Mouse (Mus musculus) heart, postnatal 0 days (tissue): ENCODE data around the gene Slc12a3. TPM values are rescaled to one million over a fixed set of nuclear protein-coding genes. Genes with fewer than 3 reads are reported as not detected.

Source experiments
- ATAC-seq: fragments of 200-750 bp; cut with Nextera tagmentation; 2 replicates; pipeline ENCODE4 v1.8.0; 2017; ENCODE audit warnings: low read depth, moderate number of reproducible peaks, moderate library complexity; ENCODE audit not compliant: insufficient read depth
- DNase-seq: peaks from one replicate; pipeline ENCODE4 v3.0.0-alpha.2; 2016; ENCODE audit warnings: low spot score
- H3K27ac ChIP-seq: fragments of 300-500 bp; sonication (generic); 2 replicates; pipeline ENCODE4 v1.5.1; 2014; ENCODE audit warnings: low read depth, mild to moderate bottlenecking
- H3K27me3 ChIP-seq: fragments of 300-500 bp; sonication (generic); 2 replicates; pipeline ENCODE4 v1.6.1; 2014; ENCODE audit warnings: low read length, mixed read lengths; ENCODE audit not compliant: control insufficient read depth, insufficient read depth
- H3K36me3 ChIP-seq: fragments of 300-500 bp; sonication (generic); replicated peaks from 2 replicates; pipeline ENCODE4 v1.6.1; 2014; ENCODE audit warnings: low read length, mixed read lengths; ENCODE audit not compliant: control insufficient read depth, insufficient read depth
- H3K4me1 ChIP-seq: fragments of 300-500 bp; sonication (generic); 2 replicates; pipeline ENCODE4 v1.6.1; 2014; ENCODE audit warnings: antibody characterized with exemption; ENCODE audit not compliant: control insufficient read depth, insufficient read depth
- H3K4me2 ChIP-seq: fragments of 300-500 bp; sonication (generic); 2 replicates; pipeline ENCODE4 v1.6.1; 2014; ENCODE audit warnings: low read depth, mild to moderate bottlenecking, low read length, moderate library complexity
- H3K4me3 ChIP-seq: fragments of 300-500 bp; sonication (generic); 2 replicates; pipeline ENCODE4 v1.5.1; 2014; ENCODE audit warnings: low read depth, low read length
- H3K9ac ChIP-seq: fragments of 300-500 bp; sonication (generic); replicated peaks from 2 replicates; pipeline ENCODE4 v1.6.1; 2014; ENCODE audit warnings: low read depth, low read length, mixed read lengths
- H3K9me3 ChIP-seq: fragments of 300-500 bp; sonication (generic); replicated peaks from 2 replicates; pipeline ENCODE4 v1.6.1; 2016; ENCODE audit warnings: low read length; ENCODE audit not compliant: control insufficient read depth
- CTCF ChIP-seq: IDR thresholded peaks from 2 replicates; pipeline ENCODE4 v1.5.1; 2016; ENCODE audit warnings: antibody characterized with exemption, control low read depth, low read depth
- EP300 ChIP-seq: IDR thresholded peaks from 2 replicates; pipeline ENCODE4 v1.6.1; 2016; ENCODE audit warnings: antibody characterized with exemption, low read depth
- WGBS: fragments of 180-500 bp; shearing (Covaris S2); extraction: QIAGEN DNeasy Blood & Tissue Kit; methylation state at CpG from one replicate; pipeline ENCODE4 v1.1.7; 2014; 5-methylcytosine and 5-hydroxymethylcytosine counted together
- polyA plus RNA-seq: library from polyadenylated mRNA; unstranded; fragments of >200 nt; fragmentation: Nextera tagmentation; extraction: Ambion mirVana; gene quantifications from 2 replicates; pipeline ENCODE4 v1.2.1, GENCODE M21; 2015
- total RNA-seq: library from RNA; depleted of rRNA; stranded (reverse); fragments of >200 nt; gene quantifications from 2 replicates; pipeline ENCODE4 v1.2.3, GENCODE M21; 2014; ENCODE audit warnings: low replicate concordance

Slc12a3 gene
- total and polyA plus RNA-seq, 2 experiments from 2014 or later, result 0.07 TPM; not detected in 1

DNA sequence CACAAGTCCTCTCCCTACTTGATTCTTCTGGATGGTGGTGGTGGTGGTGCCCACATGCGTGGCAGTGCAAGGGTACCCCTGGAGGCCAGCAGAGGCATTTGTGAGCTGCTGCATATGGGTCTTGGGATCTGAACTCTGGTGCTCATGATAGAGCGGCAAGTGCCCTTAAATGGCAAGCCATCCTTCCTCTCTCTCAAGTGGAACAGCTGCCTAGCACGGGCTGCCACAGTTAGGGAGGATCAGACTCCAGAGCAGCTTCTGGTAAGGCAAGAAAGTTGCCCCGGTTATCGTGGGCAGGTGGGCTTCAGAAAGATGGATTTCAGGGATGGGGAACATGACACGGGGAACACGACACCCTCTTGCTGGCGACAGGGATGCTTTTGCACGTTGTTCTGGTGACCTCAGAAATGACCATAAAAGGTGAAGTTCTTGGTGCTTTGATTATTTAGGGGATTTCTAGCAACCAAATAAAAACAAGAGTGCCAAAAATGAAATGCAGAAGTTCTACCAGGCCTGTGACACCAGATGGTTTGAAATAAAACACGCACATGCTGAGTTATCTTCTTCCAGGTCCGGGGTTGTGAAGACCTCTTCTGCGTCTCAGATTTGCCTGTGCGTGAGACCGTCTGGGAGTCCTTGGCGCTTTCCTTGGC, 49.9 kb downstream of the Slc12a3 start:
- no peaks in the 10 kb centered on the region for H3K27me3 ChIP-seq
- TF ChIP-seq CTCF, result peak; percentile 49
- no peak for TF ChIP-seq EP300
- no peaks in the 10 kb centered on the region for H3K9me3 ChIP-seq
- no peak overlapping the region for H3K9ac ChIP-seq
- WGBS, result 64% methylated on average over 15 of the region's 15 CpGs
- H3K4me2 ChIP-seq, result no peak overlapping the region
- H3K36me3 ChIP-seq, result no peaks in the 10 kb centered on the region
- ATAC-seq, result peak; percentile 61
- H3K4me1 ChIP-seq, result 0 out of 2 replicates have a peak, but pooled peaks cover 6% of the 10 kb centered on the region
- H3K27ac ChIP-seq, result no peak overlapping the region
- no peak for DNase-seq
- no peak overlapping the region for H3K4me3 ChIP-seq

DNA sequence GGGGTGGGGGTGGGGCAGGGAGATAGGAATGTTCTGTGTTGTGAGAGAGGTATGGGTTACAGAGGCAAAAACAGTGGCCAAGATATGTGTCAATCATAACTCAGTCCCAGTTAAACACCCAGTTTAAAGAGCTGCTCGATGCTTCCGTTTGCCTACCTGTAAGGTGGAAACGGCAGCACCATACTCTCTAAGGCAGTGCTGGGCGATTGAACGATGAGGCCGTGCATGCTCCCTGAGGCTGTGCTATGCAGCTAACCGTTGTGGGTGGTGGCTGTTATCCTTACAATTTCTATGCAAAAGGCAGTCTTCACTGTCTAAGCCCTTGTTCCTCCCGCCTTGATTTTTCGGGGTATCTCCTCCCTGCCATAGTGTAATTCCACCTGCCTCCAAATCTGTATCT, 50.7 kb downstream of the Slc12a3 start:
- TF ChIP-seq CTCF, result no peak
- TF ChIP-seq EP300, result no peak
- Histone ChIP-seq H3K4me2 (no peak overlapping the region), H3K4me1 (0 out of 2 replicates have a peak, but pooled peaks cover 6% of the 10 kb centered on the region), H3K27ac (no peak overlapping the region), H3K36me3 (no peaks in the 10 kb centered on the region), H3K4me3 (no peak overlapping the region), H3K27me3 (no peaks in the 10 kb centered on the region), H3K9ac (no peak overlapping the region), H3K9me3 (no peaks in the 10 kb centered on the region)
- 89% methylated on average over 9 of the region's 9 CpGs for WGBS
- no peak for ATAC-seq
- no peak for DNase-seq

DNA sequence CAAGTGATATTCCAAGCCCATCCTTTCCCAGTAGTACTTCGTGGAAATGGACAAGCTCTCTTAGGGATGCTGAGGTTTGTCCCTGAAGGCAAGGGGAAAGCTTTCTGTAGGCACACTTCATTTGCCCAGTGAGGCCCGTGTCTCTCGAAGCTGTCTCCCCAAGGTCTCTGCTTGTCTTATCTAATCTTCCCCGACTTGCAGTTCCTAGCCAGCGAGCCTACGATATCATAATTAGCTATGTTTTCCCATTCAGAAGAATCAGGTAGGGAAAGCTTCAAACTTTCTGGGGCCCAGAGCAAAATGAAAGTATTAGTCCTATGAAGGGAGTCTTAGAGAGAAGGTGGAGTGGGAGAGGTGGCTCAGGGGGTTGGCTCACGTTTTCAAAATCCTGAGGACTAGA, 55.2 kb downstream of the Slc12a3 start:
- 68% methylated on average over 7 of the region's 7 CpGs for WGBS
- TF ChIP-seq CTCF (no peak), EP300 (no peak)
- H3K27ac ChIP-seq, result no peak overlapping the region

DNA sequence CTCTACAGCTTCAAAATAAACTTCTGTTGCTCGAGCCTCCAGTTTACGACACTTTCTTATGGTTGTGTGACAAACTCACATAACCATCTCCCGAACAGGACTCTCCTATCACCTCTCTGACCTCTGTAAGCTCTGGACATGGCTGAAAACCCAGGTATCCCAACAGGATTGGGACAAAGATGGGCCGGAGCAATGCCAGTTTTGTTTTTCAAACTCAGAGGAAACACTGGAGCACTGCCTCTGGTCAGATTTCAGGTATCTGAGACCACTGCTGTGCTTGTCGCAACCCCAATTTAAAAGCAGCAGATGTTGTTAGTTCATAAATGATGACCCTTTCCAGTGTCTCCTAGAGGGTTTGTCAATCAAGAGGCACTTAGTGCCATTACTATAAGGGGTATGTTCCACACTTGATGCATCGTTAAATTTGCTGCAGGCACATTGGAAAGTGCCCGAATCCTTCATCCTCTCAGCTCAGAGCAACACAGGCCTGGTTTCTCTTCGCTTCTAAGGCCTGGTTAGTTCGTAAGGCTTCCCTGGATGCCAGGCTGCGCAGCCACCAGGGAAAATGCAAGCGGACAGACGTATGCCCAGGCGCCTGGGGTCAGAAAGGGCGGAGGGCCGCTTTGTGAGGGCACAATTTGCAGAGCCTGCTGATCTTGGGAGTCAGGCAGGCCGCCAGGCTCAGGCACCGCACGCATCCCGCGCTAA, 56.7 kb downstream of the Slc12a3 start:
- Histone ChIP-seq H3K27ac (peak overlapping the region; percentile 84), H3K4me3 (peak overlapping the region; percentile 75), H3K4me1 (no peaks in the 10 kb centered on the region), H3K9me3 (no peaks in the 10 kb centered on the region), H3K9ac (peak overlapping the region; percentile 79), H3K4me2 (peak overlapping the region; percentile 70), H3K27me3 (no peaks in the 10 kb centered on the region), H3K36me3 (peaks cover 16% of the 10 kb centered on the region)
- TF ChIP-seq EP300 (no peak), CTCF (no peak)
- DNase-seq (no peak), ATAC-seq (peak; percentile 11)
- WGBS, result 26% methylated on average over 20 of the region's 20 CpGs

More for the DNA sequence above, 55.2 kb downstream of the Slc12a3 start:
- Histone ChIP-seq H3K4me2 (no peak overlapping the region), H3K4me1 (no peaks in the 10 kb centered on the region), H3K9me3 (no peaks in the 10 kb centered on the region), H3K27me3 (no peaks in the 10 kb centered on the region), H3K36me3 (peaks cover under 1% of the 10 kb centered on the region; the same call in 1 of the 2 replicates), H3K4me3 (no peak overlapping the region), H3K9ac (no peak overlapping the region)
- ATAC-seq, result no peak
- no peak for DNase-seq

DNA sequence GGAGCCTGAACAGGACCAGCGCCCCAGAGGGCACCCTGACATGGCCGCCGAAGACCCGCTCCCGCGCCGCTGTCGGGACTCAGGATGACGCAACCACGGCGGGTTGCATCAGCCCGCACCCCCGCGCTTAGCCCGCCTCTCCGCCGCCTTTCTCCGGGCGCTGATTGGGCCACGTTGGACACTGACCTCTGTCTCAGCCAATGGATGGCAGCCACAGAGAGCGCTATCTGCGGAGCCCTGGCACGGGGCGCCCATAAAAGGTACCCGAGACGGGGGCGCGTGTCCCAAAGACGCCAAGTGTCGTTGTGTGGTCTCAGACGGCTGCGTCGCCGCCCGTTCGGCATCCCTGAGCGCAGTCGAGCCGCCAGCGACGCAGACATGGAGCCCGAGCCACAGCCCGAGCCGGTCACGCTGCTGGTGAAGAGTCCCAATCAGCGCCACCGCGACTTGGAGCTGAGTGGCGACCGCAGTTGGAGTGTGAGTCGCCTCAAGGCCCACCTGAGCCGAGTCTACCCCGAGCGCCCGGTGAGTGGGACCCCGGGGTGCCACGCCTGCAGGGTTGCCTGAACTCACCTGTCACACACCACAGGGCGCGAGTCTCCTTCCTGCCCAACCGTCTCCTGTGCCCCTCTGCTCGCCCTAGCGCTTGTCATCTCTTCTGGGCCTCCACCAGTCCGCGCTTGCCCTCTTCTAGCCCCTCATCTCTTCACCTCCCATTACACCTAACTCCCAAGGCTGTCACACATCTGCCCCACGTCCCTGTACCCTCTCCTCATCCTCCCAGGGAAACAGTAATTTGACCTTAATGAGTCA, 57.4 kb downstream of the Slc12a3 start, which contains the start of gene Herpud1:
Gene Herpud1 (plus strand): TSS at position 225 of the 813 bp plus-strand sequence.
- H3K36me3 ChIP-seq, result peaks cover 23% of the 10 kb centered on the region
- under 1% methylated on average over 64 of the region's 65 CpGs for WGBS
- H3K4me2 ChIP-seq, result peak within 1 kb of the TSS; percentile 70
- no peak for TF ChIP-seq CTCF
- peak; percentile 52; the same call in 1 of the 2 replicates for TF ChIP-seq EP300
- H3K9me3 ChIP-seq, result no peaks in the 10 kb centered on the region
- H3K4me1 ChIP-seq, result no peaks in the 10 kb centered on the region
- ATAC-seq (peak; percentile 96), DNase-seq (peak; percentile 97)
- H3K9ac ChIP-seq, result peak within 1 kb of the TSS; percentile 79
- H3K4me3 ChIP-seq, result peak within 1 kb of the TSS; percentile 75
- no peaks in the 10 kb centered on the region for H3K27me3 ChIP-seq
- H3K27ac ChIP-seq, result peak within 1 kb of the TSS; percentile 93
